Mouse (Mus musculus) frontal cortex, postnatal 36 days (tissue): ENCODE measurements at regions not wholly inside any gene's neighbourhood (a gene's known extent, or its start where the extent isn't known, plus 50 kb on each side); places are given as distances from the start of the nearest gene placed in this dataset.

Experiments used
- DNase-seq, 2 experiments: peaks; one replicate each; pipeline ENCODE4 v3.0.0; 2022; ENCODE audit warnings: low spot score in 2 of 2

DNA sequence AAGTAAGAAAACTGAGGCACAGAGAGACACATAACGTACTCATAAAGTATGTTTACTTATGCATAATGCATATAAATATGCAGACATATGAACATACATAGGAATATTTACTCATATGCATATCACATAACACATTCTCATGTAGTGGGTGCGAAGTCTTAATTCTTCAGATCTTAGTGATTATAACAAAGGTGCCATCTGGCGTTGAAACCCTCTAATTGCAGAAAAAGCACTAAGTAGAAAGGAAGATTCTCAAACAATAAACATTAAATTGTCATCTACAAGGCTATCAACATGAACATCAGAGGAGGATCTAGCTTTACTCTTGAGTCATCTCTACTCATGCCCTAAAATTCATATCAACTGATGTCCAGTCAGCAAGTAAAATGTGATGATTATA lies 314.2 kb upstream of the 2610301B20Rik start:
- DNase-seq = no peak

DNA sequence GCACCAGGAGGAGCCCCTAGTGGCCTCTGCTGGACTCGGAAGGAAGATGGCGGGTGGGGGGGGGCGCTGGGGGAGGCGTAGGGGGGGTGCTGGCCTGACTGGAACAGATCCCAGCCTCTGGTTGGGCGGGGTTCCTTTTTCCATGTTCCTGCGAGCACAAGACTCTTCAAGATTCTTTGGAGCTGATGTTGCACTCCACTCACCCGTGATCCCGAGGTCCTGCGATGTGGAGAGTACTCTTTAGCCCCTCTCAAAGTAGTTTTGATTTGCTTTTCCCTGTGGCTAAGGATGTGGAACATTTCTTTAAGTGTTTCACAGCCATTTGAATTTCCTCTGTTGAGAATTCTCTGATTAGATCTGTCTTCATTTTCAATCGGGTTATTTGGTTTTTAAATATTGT lies 269.8 kb upstream of the 2610301B20Rik start:
- DNase-seq = no peak

DNA sequence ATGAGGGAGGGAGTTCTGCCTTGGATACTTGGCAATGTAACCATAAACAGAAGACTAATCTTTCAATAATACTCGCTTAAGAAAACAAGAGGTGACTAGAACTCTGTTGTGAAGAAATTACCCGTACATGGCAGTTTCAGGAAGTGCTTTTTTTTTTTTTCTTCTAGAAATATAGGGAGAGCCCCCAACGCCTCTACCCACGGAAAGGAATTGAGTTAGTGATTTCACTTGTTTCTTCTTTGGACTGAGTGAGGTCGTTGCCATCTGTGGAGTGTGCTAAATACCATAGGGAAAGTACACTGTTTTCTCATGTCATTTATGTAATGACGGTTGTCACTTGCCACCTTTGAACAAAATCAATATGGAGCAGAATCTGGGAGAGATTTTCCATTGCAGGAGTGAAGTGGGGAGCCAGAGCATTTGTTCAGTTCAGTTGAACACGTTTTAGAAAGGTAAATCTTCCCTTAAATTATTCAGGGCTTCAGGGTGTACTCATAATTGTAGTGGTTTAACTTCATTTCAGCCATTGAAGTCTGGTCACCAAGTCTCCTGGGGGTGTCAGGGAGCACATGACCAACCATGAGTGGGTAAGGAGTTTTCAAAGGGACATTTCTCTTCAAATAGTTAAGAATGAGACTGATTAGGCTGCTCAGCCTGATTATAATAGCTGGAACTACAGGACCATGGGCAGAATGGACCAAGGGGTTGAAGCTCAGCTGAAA lies 266.3 kb upstream of the 2610301B20Rik start:
- DNase-seq = no peak

- DNase-seq = no peak
Observed at GRCm38 (mm10) chr4:10610784-10611183, 263.5 kb upstream of the 2610301B20Rik start.
